Mouse (Mus musculus) c-Kit-positive CD71-positive TER-119-negative erythroid progenitor cells, embryonic 14.5 days (primary cell): ENCODE measurements around the gene Ucma.
A peak's percentile ranks its signal among the peaks of the same experiment; 100 is the strongest.

Experiments used
- DNase-seq: peaks from one replicate; pipeline ENCODE4 v3.0.0-alpha.2; 2013; ENCODE audit warnings: low read depth

Ucma gene

DNA sequence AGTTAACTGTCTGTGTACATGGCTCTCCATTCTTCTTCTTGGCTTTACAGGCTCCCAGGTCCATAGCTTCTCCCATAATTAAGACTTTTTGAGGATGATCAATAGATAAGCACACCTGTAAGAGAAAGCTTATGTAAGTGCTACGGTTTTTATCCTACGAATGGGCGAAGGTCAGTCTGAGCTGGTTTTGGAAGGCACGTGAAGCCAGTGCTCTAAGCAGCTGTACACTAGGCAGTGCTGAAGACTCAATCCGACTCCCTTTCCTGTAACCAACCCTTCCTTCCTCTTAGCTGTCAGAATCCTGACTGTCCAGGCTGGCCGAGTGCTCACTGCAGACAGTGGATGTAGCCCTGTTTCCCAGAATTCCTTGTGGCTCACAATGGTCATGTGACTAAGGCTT, 25.3 kb downstream of the Ucma start:
- no peak for DNase-seq

DNA sequence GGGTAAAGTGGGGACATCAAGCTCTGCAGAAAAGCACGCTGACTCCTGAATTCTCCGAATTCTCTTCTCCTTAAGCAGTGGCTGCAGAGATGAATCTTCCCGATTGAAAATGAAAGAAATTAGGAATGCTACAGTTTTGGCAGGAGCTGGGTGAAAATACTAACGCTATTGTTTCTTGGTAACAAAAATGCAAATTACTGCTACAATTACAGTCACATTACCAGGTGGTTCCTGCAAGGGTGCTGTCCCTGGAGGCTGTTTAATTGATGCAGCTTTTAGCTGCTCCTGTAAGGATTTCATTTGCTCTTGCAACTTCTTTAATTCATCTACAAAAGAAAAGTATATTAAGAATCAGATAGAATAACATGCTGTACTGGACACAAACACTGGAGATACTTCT, 31.2 kb downstream of the Ucma start:
- no peak for DNase-seq

DNA sequence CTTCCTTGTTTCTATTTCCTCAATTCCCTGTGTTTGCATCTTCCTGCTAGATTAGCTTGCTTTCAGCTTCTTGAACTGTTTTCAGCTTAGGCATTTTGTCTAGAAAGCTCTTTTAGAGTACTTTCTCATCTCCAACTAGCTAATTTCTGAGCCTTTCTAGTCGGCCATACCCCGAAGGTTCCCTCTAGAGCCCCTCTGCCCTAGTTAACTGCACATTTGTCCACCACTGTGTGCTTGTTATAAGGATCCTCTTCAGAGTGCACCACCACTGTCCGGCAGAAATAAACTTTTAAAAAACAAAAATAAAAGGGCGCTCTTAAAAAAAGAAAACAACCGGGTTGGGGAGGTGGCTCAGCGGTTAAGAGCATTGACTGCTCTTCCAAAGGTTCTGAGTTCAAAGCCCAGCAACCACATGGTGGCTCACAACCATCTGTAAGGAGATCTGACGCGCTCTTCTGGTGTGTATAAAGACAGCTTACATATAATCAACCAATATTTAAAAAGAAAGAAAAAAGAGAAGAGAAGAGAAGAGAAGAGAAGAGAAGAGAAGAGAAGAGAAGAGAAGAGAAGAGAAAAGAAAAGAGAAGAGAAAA, 36.1 kb downstream of the Ucma start:
- DNase-seq: no peak

DNA sequence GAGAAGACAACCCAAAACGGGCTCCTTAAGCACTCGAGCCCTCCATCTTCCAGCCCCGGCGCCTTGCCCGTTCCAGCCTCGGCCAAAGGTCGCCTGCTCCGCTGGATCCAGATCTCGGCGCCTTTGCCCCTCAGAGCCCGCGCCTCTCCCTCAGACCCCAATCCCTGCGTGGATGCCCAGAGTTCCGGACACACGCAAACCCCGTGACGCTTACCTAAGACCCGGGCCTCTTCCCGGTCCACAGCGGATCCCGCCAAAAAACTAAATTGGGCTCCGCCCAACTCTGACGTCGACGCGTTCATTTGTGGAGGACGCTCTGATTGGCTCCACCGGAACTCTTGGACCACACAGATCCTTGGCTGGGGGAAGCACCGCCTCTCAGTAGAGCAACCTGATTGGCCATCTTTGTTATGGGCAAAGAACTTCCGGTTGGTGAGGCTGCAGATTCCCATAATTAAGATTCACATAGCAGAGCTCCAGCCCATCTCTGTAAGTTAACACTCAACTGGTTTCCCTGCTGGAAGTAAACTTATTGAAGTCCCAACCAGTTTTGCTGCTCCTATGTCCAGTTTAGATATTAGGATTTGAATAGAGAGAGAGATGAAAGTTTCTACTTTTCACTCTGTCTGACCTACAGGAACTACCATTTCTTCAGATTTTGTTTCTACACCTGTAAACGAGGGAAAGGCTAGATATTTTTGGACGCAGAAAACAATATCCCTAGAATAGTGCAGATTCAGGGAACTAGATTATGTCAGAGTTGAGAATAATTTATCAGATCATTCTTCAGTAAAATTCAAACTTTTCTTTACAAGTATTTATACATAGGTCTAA, 36.8 kb downstream of the Ucma start, which contains the start of gene Mcm10:
Gene Mcm10, minus strand, starts transcription at position 301 of the 834 bp plus-strand sequence.
- peak; percentile 96 for DNase-seq

DNA sequence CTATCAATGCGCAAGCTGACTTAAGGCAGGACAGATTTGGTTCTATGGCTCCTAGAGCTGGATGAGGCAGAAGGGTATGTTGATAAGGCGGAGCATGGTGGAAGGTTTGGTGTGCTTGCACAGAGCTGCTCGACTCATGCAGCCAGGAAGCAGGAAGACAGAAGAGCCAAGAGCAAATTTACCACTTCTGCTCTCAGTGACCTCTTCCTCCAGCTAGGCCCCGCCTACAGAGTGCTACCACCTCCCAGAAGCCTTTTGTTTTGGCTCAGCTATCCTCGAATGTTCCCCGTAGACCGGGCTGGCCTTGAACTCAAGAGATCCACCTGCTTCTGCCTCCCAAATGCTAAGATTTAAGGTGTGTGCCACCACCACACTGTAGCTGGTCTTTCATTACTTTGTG, 38.7 kb downstream of the Ucma start:
- DNase-seq: no peak

DNA sequence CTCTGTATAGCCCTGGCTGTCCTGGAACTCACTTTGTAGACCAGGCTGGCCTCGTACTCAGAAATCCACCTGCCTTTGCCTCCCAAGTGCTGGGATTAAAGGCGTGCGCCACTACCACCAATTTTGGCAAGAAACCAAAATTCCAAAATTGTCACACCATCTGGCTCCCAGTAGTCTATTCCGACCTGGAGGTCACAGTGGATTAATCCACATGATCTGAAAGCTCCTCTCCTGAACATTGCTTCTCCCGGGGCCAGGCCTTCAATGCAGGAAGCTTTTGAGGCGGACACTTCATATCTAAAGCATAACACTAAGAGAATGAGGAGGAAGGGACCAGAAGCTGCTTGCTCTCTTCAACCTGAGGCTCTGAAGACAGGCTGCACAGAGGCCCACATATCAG, 39.6 kb downstream of the Ucma start:
- no peak for DNase-seq

DNA sequence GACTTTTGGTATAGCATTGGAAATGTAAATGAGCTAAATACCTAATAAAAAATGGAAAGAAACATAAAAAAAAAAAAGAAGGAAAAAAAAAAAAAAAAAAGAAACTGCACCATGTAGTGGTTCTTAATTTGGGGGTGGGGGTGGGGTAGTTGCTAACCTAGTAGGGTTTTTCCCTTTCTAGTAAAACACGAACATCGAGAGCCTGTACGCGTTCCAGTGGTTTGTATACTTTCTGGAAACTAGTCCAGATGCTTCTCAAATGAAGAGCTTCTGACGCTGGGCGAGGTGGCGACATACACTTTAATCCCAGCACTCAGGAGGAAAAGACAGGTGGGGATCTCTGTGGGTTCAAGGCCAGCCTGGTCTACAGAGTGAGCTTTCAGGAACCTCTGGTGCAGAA, 41.0 kb downstream of the Ucma start:
- no peak for DNase-seq

DNA sequence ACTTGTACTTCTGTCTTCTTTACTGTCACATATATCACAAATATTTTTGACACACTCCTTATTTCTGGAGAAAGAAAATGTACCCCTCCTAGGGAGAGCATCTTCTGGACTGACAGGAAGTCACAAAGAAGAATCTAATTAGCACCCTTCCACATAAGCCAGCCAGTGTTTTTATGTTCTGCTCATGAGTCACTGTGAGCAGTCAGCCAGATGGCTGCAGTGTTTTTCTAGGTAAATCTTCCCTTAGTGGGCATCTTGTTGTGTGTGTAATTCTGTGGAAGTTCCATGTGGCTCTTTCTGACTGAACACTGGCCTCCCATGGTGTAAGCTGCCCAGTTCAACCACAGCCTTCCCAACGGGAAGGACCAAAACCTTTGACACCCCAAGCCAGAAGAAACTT, 43.8 kb downstream of the Ucma start:
- DNase-seq: no peak

DNA sequence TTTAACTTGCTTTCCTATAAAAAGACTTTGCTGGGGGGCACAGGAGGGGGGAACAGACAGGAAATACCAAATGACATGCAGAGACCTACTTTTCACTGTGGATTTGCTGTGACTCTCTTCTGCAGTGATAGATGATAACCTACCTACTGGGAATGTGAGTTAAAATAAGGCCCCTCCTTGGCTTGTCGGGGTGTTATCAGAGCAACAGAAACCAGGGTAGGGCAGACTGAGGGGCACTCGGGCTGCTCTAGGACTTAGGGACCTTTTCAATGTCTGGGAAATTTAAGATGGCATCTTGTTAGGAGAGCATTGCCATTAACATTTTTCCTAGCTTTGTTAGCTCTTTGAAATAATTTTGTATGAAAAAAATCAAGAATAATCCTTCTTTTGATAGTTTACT, 47.4 kb downstream of the Ucma start:
- DNase-seq: no peak

DNA sequence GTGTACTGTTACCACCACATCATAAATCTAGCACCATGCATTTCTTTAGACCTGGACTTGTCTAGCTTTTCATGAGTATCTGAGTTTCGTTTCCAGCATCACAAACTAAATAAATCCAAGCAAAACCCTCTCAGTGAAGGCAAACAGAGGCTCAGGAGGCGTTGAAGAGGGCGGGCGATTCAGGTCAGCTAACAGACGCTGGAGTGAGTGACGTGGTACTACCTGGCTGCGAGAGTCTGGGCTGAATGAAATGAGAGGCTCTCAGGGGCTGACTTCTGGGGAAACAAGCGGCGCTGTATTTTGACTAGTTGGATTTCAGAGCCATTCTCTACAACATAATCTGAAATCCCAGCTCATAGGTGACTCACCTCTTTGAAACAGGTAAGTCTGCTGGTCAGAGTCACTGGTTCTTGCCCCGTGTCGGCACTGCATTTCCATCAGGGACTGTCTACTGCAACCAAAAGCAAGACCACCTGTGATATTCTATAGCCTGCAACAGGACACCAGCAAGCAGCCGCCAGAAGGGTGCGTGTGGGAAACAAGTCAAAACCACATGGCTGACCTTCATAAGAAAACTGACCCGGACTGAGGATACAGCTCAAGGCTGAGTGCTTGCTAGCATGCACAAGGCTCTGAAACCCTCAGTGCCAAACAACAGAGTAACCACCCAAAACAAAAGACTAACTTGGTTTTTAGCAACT, 47.9 kb downstream of the Ucma start:
- no peak for DNase-seq

DNA sequence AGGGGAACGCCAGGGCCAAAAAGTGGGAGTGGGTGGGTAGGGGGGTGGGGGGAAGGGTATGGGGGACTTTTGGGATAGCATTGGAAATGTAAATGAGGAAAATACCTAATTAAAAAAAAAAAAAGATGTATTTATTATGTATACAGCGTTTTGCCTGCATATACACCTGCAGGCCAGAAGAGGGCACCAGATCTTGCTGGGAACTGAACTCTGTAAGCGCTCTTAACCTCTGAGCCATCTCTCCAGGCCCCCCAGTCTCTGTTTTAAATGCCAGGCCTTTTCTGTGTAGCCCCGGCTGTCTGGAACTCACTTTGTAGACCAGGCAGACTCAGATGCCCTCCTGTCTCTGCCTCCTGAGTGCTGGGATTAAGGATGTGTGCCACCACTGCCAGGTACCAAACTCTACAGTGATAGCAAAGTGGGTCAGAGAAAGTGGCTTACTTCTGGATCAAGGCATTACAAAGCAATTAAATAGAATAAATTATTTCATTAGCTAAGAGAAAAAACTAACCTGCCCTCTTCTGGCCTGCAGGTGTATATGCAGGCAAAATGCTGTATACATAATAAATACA, 49.3 kb downstream of the Ucma start:
- no peak for DNase-seq

DNA sequence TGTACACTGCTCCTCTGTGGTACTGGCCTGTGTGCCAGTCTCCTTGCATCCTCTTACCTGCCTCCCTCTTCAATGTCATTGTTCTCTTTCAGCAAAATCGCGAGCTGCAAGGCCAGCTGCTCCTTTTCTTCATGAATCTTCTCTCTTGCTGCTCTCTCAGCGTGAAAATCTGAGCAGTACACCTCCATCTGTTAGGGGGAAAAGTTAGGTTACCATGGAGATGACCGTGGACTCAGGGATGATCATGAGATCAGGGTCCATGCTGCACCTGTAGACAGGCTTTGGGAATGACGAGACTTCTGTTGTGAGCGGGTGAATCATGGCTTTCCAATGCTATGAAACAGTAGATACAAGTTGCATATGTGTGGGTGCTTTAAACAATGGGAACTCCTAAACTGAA, 51.1 kb downstream of the Ucma start:
- DNase-seq: no peak

DNA sequence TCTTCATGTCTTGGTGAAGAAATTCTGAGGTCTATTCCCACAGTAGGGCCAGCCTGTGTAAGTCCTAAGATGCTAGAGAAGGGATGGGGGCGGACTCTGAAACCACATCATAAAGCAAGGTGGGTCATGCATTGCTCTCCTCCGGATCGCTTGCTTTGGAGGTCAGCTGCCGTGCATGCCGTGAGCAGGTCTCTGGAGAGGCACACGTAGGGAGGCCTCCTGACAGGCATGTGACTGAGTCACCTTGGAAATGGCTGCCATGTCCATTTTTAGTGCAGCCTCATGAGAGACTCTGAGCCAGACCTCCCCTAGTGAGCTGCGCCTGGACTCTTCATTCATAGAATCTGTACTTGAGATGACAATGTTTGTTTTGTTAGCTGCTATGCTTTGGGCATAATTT, 52.1 kb downstream of the Ucma start:
- DNase-seq: no peak

DNA sequence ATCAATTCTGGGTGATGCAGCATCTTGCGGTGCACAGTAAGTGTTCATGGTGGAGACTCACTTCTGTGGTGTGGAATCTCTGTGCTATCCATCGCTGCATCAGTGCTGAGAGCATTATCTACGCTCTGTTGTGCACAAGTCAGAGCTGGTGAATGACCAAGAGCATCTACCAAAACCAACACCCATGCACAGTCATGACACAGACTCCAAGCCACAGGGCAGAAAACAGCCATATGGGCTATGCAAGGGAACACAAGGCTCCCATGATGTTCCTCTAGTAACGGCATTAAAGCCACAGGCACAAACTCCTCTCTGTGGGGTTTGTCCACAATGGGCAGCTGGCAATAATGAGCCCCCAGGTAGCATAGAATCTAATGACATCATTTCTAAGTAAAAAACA, 53.9 kb downstream of the Ucma start:
- DNase-seq: no peak

DNA sequence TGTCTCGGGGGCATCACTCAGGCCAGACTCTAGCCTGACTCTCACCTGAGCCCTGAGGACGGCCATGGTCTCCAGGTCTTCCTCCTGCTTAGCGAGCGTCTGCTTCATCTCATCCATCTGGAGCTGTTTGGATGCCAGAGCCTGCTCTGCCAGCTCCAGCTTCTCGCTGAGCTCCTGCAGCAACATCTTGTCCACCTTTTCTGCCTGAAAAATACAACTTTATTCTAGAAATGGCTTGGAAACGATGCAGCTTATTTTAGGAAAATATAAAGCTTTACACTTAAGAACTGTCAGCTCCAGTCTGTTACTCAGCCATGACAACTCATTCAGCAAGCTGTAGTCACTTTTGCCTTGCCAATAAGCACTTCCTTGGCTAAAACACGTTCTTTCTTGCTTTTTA, 55.3 kb downstream of the Ucma start:
- no peak for DNase-seq

DNA sequence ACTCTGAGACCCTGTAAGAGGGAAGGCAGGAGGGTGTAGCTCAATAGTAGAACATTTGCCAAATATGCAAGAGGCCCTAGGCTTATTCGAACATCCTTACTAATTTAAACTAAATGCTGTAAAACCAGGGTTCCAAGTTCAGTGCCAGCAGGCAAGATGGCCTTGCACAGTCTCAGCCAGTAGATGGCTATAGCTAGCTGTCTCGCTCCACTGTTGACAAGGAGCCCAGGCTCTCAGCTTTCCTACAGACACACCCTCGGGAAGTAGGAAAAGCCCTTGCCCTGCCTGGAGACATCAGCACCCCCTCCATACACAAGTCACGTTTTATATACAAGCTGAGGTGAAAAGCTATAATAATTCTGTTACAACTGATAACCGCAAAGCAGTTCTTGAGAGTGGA, 56.7 kb downstream of the Ucma start:
- DNase-seq: no peak

DNA sequence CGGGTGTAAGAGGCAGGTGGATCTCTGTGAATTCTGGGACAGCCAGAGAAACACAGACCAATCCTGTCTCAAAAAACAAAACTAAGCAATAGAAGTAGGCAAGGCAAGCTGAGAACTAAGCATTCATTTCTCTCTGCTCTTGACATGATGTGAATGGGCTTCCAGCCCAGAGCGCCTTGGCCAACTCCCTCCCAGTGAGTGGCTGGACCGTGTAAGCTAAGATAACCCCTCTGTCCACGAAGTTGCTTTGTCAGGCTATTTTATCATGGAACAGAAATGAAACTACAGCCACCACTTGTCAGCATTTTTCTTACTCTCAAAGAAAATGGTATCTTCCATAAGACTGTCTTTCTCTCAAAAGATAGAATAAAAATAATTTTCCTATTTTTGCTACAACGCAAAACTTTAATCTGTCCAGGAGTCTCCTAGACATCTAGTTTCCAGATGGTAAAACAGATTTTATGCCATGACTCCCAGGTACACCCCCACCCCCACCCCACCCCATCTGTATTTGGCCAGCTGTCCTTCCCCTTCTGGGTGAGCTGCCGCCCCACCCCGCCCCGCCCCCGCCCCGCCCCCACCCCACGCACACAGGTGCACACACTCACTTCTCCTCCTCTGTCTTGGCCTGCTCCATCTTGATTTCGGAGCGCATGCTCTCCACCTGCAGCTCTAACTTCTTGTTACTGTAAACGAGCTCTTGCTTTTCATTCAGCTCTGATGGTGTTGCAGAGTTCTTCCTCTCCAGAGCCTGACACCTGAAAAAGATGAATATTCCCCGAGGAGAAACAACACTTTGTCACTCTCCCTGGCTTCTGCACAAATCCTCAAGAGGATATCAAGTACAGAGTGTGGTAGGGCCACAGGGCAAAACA, 57.9 kb downstream of the Ucma start:
- DNase-seq: no peak

DNA sequence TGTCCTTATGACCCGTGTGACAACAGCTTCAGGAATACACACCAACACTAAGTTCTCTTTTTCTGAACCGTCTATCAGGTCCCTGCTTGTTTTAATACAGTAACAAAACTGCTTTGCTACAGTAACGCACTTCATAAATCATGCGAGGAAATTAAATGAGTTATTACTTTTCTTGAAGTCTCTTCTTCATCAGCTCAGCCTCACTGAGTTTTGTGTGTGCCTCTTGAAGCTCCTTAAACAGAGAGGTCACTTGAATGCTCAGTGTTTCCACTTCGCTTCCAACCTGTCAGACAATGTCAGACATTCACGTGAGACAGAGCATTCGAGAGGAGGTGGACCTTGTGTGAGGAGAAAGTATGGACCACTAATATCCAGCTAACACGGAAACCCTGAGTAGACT, 58.9 kb downstream of the Ucma start:
- DNase-seq: no peak

DNA sequence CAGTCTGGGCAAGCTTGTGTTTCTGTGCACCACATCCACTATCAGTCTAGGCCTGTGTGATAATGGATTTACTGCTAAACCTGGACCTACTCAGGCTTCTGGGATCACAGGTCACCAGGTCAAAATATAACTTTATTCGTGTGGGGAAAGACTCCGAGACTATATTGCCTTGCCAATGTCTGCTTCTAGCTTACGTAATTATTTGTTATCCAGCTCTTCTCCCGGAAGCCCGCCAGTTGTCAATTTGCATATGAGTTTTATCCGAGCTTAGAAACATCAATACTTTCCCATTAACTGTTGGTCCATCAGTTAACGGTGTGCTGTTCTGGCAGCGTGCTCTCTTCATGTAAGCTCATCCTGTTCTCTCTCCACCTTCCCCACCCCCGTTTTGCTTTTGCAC, 59.3 kb downstream of the Ucma start:
- DNase-seq: no peak
